Mouse (Mus musculus): ENCODE results near the gene Wdr60. TPM values are rescaled to one million over a fixed set of nuclear protein-coding genes. Genes with fewer than 3 reads are reported as not detected.

The Wdr60 gene
- polyA plus RNA-seq (2014; fragmentation: Illumina TruSeq; extraction: RNeasy Lipid Tissue Mini Kit (QIAGEN cat#74804); ENCODE audit: low read depth, low replicate concordance): 3.7 TPM

DNA sequence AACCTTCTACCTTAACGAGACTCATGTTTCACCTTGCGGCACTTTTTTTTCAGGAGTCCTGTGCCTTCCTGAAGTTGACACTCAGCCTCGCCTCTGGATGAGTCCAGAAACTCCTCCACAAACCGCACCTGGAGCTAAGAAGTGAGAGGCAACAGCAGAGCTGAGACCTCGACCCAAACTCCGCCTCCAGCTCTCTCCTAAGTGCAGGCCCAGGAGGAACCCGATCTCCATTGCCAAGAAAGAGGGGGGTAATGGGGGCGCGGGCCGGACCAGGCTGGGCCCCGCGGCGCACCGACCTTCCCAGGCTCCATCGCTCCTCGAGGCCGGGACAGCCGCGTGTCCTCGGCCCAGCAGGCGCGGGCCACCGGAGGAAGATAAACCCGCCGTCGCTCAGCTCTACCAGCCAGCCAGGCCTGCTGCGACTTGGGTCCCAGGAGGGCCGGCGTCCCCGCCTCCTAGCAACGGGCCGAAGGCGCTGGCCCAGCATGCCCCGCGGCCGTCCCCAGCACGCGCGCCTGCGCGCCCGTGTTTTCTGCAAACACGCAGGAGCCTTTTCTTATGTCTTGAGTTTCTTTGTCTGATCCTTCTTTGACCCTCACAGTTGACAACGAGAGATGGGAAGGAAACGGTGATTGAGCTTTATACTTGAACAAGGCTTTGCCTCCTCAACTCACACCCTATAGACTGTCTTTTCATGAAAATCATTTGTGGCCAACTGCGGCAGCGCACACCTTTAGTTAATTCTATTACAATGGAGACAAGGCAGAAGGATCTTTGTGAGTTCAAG lies at the start of gene Wdr60:
Wdr60 (minus strand) TSS at position 468 of the 787 bp plus-strand sequence.

DNA sequence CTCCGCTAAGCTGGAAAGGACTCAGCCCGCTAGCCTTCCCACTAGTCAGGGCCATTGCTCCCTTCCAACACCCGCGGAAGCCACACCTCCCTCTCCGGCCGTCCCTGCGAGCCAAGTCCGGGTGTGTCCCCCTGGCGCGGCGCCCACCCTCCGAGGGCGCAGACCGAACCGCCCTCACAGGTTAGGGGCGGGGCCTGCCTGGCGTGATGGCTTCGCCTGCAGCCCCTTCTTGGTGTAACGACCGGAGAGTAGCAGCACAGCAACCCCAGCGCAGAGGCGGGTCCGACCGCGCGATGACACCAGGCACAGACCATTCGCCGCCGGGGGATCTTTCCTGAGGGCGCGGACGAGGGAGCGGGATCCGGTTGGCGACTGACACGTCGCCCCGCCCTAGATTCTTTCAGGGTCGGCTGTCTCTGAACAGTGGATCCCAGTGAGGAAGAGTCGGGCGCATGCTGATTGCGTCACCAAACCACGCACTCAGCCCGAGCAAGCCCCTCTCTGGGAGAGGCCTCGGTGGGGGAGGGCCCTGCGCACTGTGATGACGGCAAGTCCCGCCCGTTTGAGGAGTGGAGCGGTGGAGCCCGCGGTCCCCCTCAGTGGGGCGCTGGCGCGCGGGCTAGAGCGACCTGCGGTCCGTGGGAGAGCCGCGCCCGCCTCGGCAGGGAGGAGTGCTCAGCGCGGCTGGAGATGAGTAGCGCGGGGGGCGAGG lies 18.0 kb upstream of the Wdr60 start, which contains the start of gene Esyt2:
Esyt2 (plus strand) TSS at position 544 of the 712 bp plus-strand sequence.

DNA sequence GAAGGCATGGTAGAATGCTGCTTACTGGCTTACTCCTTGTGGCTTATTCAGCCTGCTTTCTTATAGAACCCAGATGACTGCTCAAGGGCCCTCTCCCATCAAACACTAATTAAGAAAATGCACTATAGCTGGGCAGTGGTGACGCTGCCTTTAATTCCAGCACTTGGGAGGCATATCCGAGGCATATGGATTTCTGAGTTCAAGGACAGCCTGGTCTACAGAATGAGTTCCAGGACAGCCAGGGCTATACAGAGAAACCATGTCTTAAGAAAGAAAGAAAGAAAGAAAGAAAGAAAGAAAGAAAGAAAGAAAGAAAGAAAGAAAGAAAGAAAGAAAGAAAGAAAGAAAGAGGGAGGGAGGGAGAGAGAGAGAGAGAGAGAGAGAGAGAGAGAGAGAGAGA lies 12.3 kb upstream of the Wdr60 start, which contains the start of gene Gm11027:
Gm11027 (plus strand) TSS at position 301 of the 400 bp plus-strand sequence.

Other genes with a start within 250 kb of the Wdr60 start
- 49.7 TPM for gene Zfp386, start 215.3 kb downstream of the Wdr60 start, polyA plus RNA-seq (2014; fragmentation: Illumina TruSeq; extraction: RNeasy Lipid Tissue Mini Kit (QIAGEN cat#74804); ENCODE audit: low read depth, low replicate concordance)
- not detected for gene Vipr2, start 185.3 kb downstream of the Wdr60 start, polyA plus RNA-seq (2014; fragmentation: Illumina TruSeq; extraction: RNeasy Lipid Tissue Mini Kit (QIAGEN cat#74804); ENCODE audit: low read depth, low replicate concordance)
- gene Gm11027, start 12.4 kb upstream of the Wdr60 start, polyA plus RNA-seq (2014; fragmentation: Illumina TruSeq; extraction: RNeasy Lipid Tissue Mini Kit (QIAGEN cat#74804); ENCODE audit: low read depth, low replicate concordance): not detected
- 28.3 TPM for gene Esyt2, start 18.2 kb upstream of the Wdr60 start, polyA plus RNA-seq (2014; fragmentation: Illumina TruSeq; extraction: RNeasy Lipid Tissue Mini Kit (QIAGEN cat#74804); ENCODE audit: low read depth, low replicate concordance)
- gene Ncapg2, start 142.4 kb upstream of the Wdr60 start, polyA plus RNA-seq (2014; fragmentation: Illumina TruSeq; extraction: RNeasy Lipid Tissue Mini Kit (QIAGEN cat#74804); ENCODE audit: low read depth, low replicate concordance): 2.0 TPM
- gene Ptprn2, start 222.7 kb upstream of the Wdr60 start, polyA plus RNA-seq (2014; fragmentation: Illumina TruSeq; extraction: RNeasy Lipid Tissue Mini Kit (QIAGEN cat#74804); ENCODE audit: low read depth, low replicate concordance): not detected

Measured in liver, adult 10 weeks (tissue).